Mouse (Mus musculus) limb, embryonic 13.5 days (tissue): ENCODE results near the gene Phip. TPM values are rescaled to one million over a fixed set of nuclear protein-coding genes. Genes with fewer than 3 reads are reported as not detected.

ENCODE experiments used
- ATAC-seq: fragments of 200-750 bp; cut with Nextera tagmentation; 2 replicates; pipeline ENCODE4 v1.8.0; 2017; ENCODE audit warnings: low read depth, moderate number of reproducible peaks, moderate TSS enrichment; ENCODE audit not compliant: low FRiP score
- H3K27ac ChIP-seq: fragments of 300-500 bp; sonication (generic); 2 replicates; pipeline ENCODE4 v1.5.1; 2015; ENCODE audit warnings: inconsistent platforms, mild to moderate bottlenecking, moderate library complexity
- H3K27me3 ChIP-seq: fragments of 300-500 bp; sonication (generic); 2 replicates; pipeline ENCODE4 v1.6.1; 2015; ENCODE audit warnings: mild to moderate bottlenecking, inconsistent platforms
- H3K36me3 ChIP-seq: fragments of 300-500 bp; sonication (generic); 2 replicates; pipeline ENCODE4 v1.6.1; 2015; ENCODE audit warnings: inconsistent platforms, mild to moderate bottlenecking, moderate library complexity
- H3K4me1 ChIP-seq: fragments of 300-500 bp; sonication (generic); 2 replicates; pipeline ENCODE4 v1.6.1; 2015; ENCODE audit warnings: inconsistent platforms
- H3K4me2 ChIP-seq: fragments of 300-500 bp; sonication (generic); replicated peaks from 2 replicates; pipeline ENCODE4 v1.6.1; 2015; ENCODE audit warnings: inconsistent platforms, mild to moderate bottlenecking, moderate library complexity
- H3K4me3 ChIP-seq: fragments of 300-500 bp; sonication (generic); 2 replicates; pipeline ENCODE4 v1.5.1; 2015; ENCODE audit warnings: moderate library complexity, mild to moderate bottlenecking, inconsistent platforms
- H3K9ac ChIP-seq: fragments of 300-500 bp; sonication (generic); 2 replicates; pipeline ENCODE4 v1.6.1; 2015; ENCODE audit warnings: mild to moderate bottlenecking, inconsistent platforms
- H3K9me3 ChIP-seq: fragments of 300-500 bp; sonication (generic); 2 replicates; pipeline ENCODE4 v1.6.1; 2016; ENCODE audit warnings: inconsistent platforms
- WGBS: fragments of 180-500 bp; shearing (Covaris S2); methylation state at CpG from one replicate; pipeline ENCODE4 v1.1.7; 2015; 5-methylcytosine and 5-hydroxymethylcytosine counted together
- polyA plus RNA-seq: library from polyadenylated mRNA; unstranded; fragments of >200 nt; fragmentation: Nextera tagmentation; extraction: Ambion mirVana; gene quantifications from 2 replicates; pipeline ENCODE4 v1.2.1, GENCODE M21; 2015

Gene Phip
- polyA plus RNA-seq, 1 experiment from 2014 or later, result 119 TPM

- Histone ChIP-seq H3K27me3 (no peaks in the 10 kb centered on the region), H3K27ac (no peak overlapping the region), H3K9ac (no peak overlapping the region), H3K4me1 (no peaks in the 10 kb centered on the region), H3K4me2 (no peak overlapping the region), H3K9me3 (no peaks in the 10 kb centered on the region), H3K4me3 (no peak overlapping the region), H3K36me3 (peaks cover 4% of the 10 kb centered on the region; the same call in 1 of the 2 replicates)
- ATAC-seq, result no peak
- WGBS, result 81% methylated on average over 3 of the region's 3 CpGs
Measured at GRCm38 (mm10) chr9:82861775-82862430, 113.4 kb downstream of the Phip start.

GRCm38 (mm10) chr9:82861316-82861715 lies 114.0 kb downstream of the Phip start:
- Histone ChIP-seq H3K36me3 (peaks cover 4% of the 10 kb centered on the region; the same call in 1 of the 2 replicates), H3K27me3 (no peaks in the 10 kb centered on the region), H3K9ac (no peak overlapping the region), H3K9me3 (no peaks in the 10 kb centered on the region), H3K4me2 (no peak overlapping the region), H3K4me3 (no peak overlapping the region), H3K4me1 (no peaks in the 10 kb centered on the region), H3K27ac (no peak overlapping the region)
- 69% methylated on average over 4 of the region's 4 CpGs for WGBS
- no peak for ATAC-seq

GRCm38 (mm10) chr9:82860805-82861204 lies 114.5 kb downstream of the Phip start:
- Histone ChIP-seq H3K27ac (no peak overlapping the region), H3K27me3 (no peaks in the 10 kb centered on the region), H3K4me2 (no peak overlapping the region), H3K9ac (no peak overlapping the region), H3K9me3 (no peaks in the 10 kb centered on the region), H3K36me3 (peaks cover 4% of the 10 kb centered on the region; the same call in 1 of the 2 replicates), H3K4me3 (no peak overlapping the region), H3K4me1 (no peaks in the 10 kb centered on the region)
- no peak for ATAC-seq
- WGBS, result 92% methylated on average over 2 of the region's 2 CpGs

GRCm38 (mm10) chr9:82856241-82856640 lies 119.1 kb downstream of the Phip start:
- H3K36me3 ChIP-seq, result no peaks in the 10 kb centered on the region
- ATAC-seq, result no peak
- H3K4me2 ChIP-seq, result no peak overlapping the region
- 75% methylated on average over 4 of the region's 4 CpGs for WGBS
- H3K27me3 ChIP-seq, result no peaks in the 10 kb centered on the region
- peaks cover 3% of the 10 kb centered on the region; the same call in 1 of the 2 replicates for H3K9me3 ChIP-seq
- no peak overlapping the region for H3K4me3 ChIP-seq
- H3K4me1 ChIP-seq, result 0 out of 2 replicates have a peak, but pooled peaks cover 5% of the 10 kb centered on the region
- no peak overlapping the region for H3K9ac ChIP-seq
- H3K27ac ChIP-seq, result no peak overlapping the region

- Histone ChIP-seq H3K4me1 (0 out of 2 replicates have a peak, but pooled peaks cover 5% of the 10 kb centered on the region), H3K9me3 (peaks cover 3% of the 10 kb centered on the region; the same call in 1 of the 2 replicates), H3K27ac (no peak overlapping the region), H3K9ac (no peak overlapping the region), H3K4me3 (no peak overlapping the region), H3K27me3 (no peaks in the 10 kb centered on the region), H3K36me3 (no peaks in the 10 kb centered on the region), H3K4me2 (no peak overlapping the region)
- no peak for ATAC-seq
- 38% methylated on average over 3 of the region's 3 CpGs for WGBS
Measured at GRCm38 (mm10) chr9:82854973-82855614, 120.2 kb downstream of the Phip start.

- H3K9me3 ChIP-seq, result peaks cover 3% of the 10 kb centered on the region; the same call in 1 of the 2 replicates
- H3K4me2 ChIP-seq, result no peak overlapping the region
- ATAC-seq, result no peak
- 51% methylated on average over 2 of the region's 2 CpGs for WGBS
- H3K4me1 ChIP-seq, result 0 out of 2 replicates have a peak, but pooled peaks cover 5% of the 10 kb centered on the region
- no peak overlapping the region for H3K9ac ChIP-seq
- no peaks in the 10 kb centered on the region for H3K36me3 ChIP-seq
- no peak overlapping the region for H3K27ac ChIP-seq
- no peaks in the 10 kb centered on the region for H3K27me3 ChIP-seq
- H3K4me3 ChIP-seq, result no peak overlapping the region
Measured at GRCm38 (mm10) chr9:82854040-82854439, 121.3 kb downstream of the Phip start.

- H3K4me2 ChIP-seq, result no peak overlapping the region
- no peak overlapping the region for H3K27ac ChIP-seq
- H3K27me3 ChIP-seq, result no peaks in the 10 kb centered on the region
- 82% methylated on average over 4 of the region's 4 CpGs for WGBS
- H3K4me3 ChIP-seq, result no peak overlapping the region
- H3K4me1 ChIP-seq, result no peaks in the 10 kb centered on the region
- peaks cover 50% of the 10 kb centered on the region for H3K36me3 ChIP-seq
- ATAC-seq, result no peak
- no peaks in the 10 kb centered on the region for H3K9me3 ChIP-seq
- H3K9ac ChIP-seq, result no peak overlapping the region
Measured at GRCm38 (mm10) chr9:82842671-82843070, 132.6 kb downstream of the Phip start.

GRCm38 (mm10) chr9:82835921-82836320 lies 139.4 kb downstream of the Phip start:
- 70% methylated on average over 6 of the region's 6 CpGs for WGBS
- Histone ChIP-seq H3K9me3 (no peaks in the 10 kb centered on the region), H3K27ac (no peak overlapping the region), H3K4me3 (no peak overlapping the region), H3K4me2 (no peak overlapping the region), H3K36me3 (peaks cover 27% of the 10 kb centered on the region), H3K27me3 (no peaks in the 10 kb centered on the region), H3K9ac (no peak overlapping the region), H3K4me1 (peaks cover 19% of the 10 kb centered on the region; the same call in 1 of the 2 replicates)
- no peak for ATAC-seq

GRCm38 (mm10) chr9:82831891-82832290 lies 143.4 kb downstream of the Phip start:
- Histone ChIP-seq H3K27me3 (no peaks in the 10 kb centered on the region), H3K4me3 (no peak overlapping the region), H3K9ac (no peak overlapping the region), H3K36me3 (no peaks in the 10 kb centered on the region), H3K4me2 (no peak overlapping the region), H3K4me1 (peaks cover 29% of the 10 kb centered on the region), H3K9me3 (no peaks in the 10 kb centered on the region), H3K27ac (no peak overlapping the region)
- WGBS, result 69% methylated on average over 4 of the region's 4 CpGs
- no peak for ATAC-seq

- H3K27ac ChIP-seq, result peak overlapping the region; percentile 85
- peak overlapping the region; percentile 78 for H3K4me3 ChIP-seq
- ATAC-seq, result peak; percentile 96
- H3K9ac ChIP-seq, result peak overlapping the region; percentile 84
- whole genome bisulfite sequencing, result under 1% methylated on average over 65 of the region's 65 CpGs
- 0 out of 2 replicates have a peak, but pooled peaks cover 3% of the 10 kb centered on the region for H3K36me3 ChIP-seq
- no peaks in the 10 kb centered on the region for H3K27me3 ChIP-seq
- peaks cover 18% of the 10 kb centered on the region; the same call in 1 of the 2 replicates for H3K4me1 ChIP-seq
- no peaks in the 10 kb centered on the region for H3K9me3 ChIP-seq
- H3K4me2 ChIP-seq, result peak overlapping the region; percentile 70
Measured at GRCm38 (mm10) chr9:82829693-82830430, 145.5 kb downstream of the Phip start.

GRCm38 (mm10) chr9:82829007-82829689 lies 146.2 kb downstream of the Phip start, which contains the start of gene Irak1bp1:
Irak1bp1 (plus strand) TSS chr9:82829540.
- Histone ChIP-seq H3K27me3 (no peaks in the 10 kb centered on the region), H3K9ac (peak within 1 kb of the TSS; percentile 84), H3K9me3 (no peaks in the 10 kb centered on the region), H3K4me2 (peak within 1 kb of the TSS; percentile 70), H3K4me1 (peaks cover 17% of the 10 kb centered on the region; the same call in 1 of the 2 replicates), H3K4me3 (peak within 1 kb of the TSS; percentile 78), H3K36me3 (0 out of 2 replicates have a peak, but pooled peaks cover 3% of the 10 kb centered on the region), H3K27ac (peak within 1 kb of the TSS; percentile 85)
- ATAC-seq, result no peak; the same call in 1 of the 2 replicates
- 18% methylated on average over 20 of the region's 20 CpGs for WGBS
